8 mouse cellular contexts compared by ENCODE assay signal in genomic region chr17:64130356-64130755, GRCm38 (mm10).
DNase-seq lines count a peak whose midpoint lies in the region; ATAC-seq lines count a peak whose summit lies in the region.
"Had no signal": no experiment of that assay in that cellular context is flagged by ENCODE, and none has a peak within 500 bp of the region (broad histone marks: within the 10 kb centered on the region; RNA-seq: fewer than 3 reads in every experiment).

No protein-coding gene starts in this region.

- ATAC-seq in midbrain, embryonic 15.5 days (replicated peaks), result peak; percentile 60
- no peak for ATAC-seq in liver, embryonic 12.5 days

- H3K4me1 ChIP-seq in midbrain, embryonic 15.5 days, result peaks cover 4% of the 10 kb centered on the region; the same call in 1 of the 2 replicates
- H3K4me1 ChIP-seq in midbrain, embryonic 10.5 days, result no peaks in the 10 kb centered on the region; the same call in 1 of the 2 replicates
- H3K4me1 ChIP-seq in liver, embryonic 12.5 days, result no peaks in the 10 kb centered on the region

- no peak overlapping the region for H3K9ac ChIP-seq in midbrain, embryonic 15.5 days
- no peak overlapping the region for H3K9ac ChIP-seq in liver, embryonic 12.5 days
- H3K9ac ChIP-seq: neural tube, embryonic 13.5 days had no signal

- no peak overlapping the region for H3K4me2 ChIP-seq in midbrain, embryonic 15.5 days
- no peak overlapping the region for H3K4me2 ChIP-seq in liver, embryonic 12.5 days
- H3K4me2 ChIP-seq: neural tube, embryonic 13.5 days had no signal

- no peak overlapping the region for H3K27ac ChIP-seq in midbrain, embryonic 15.5 days
- no peak overlapping the region for H3K27ac ChIP-seq in midbrain, embryonic 10.5 days (replicated peaks)
- H3K27ac ChIP-seq in liver, embryonic 12.5 days, result no peak overlapping the region
- H3K27ac ChIP-seq: neural tube, embryonic 13.5 days had no signal

- WGBS in midbrain, embryonic 15.5 days, result 58% methylated on average over 3 of the region's 3 CpGs
- WGBS in midbrain, embryonic 10.5 days, result 88% methylated on average over 3 of the region's 3 CpGs
- 57% methylated on average over 3 of the region's 3 CpGs for WGBS in liver, embryonic 12.5 days (ENCODE audit: insufficient replicate concordance)

- no peak overlapping the region for H3K4me3 ChIP-seq in midbrain, embryonic 15.5 days
- no peak overlapping the region for H3K4me3 ChIP-seq in midbrain, embryonic 10.5 days
- H3K4me3 ChIP-seq in liver, embryonic 12.5 days, result no peak overlapping the region
- H3K4me3 ChIP-seq: neural tube, embryonic 13.5 days had no signal

- H3K27me3 ChIP-seq in midbrain, embryonic 15.5 days (replicated peaks), result no peaks in the 10 kb centered on the region
- H3K27me3 ChIP-seq in midbrain, embryonic 10.5 days (ENCODE audit: low read depth, poor library complexity, severe bottlenecking), result no peaks in the 10 kb centered on the region
- H3K27me3 ChIP-seq in liver, embryonic 12.5 days (replicated peaks), result no peaks in the 10 kb centered on the region
- H3K27me3 ChIP-seq: neural tube, embryonic 13.5 days had no signal

- H3K9me3 ChIP-seq in midbrain, embryonic 15.5 days, result no peaks in the 10 kb centered on the region
- no peaks in the 10 kb centered on the region for H3K9me3 ChIP-seq in midbrain, embryonic 10.5 days (replicated peaks)
- no peaks in the 10 kb centered on the region for H3K9me3 ChIP-seq in liver, embryonic 12.5 days (replicated peaks)
- H3K9me3 ChIP-seq: neural tube, embryonic 13.5 days had no signal

- H3K36me3 ChIP-seq in midbrain, embryonic 15.5 days (replicated peaks), result no peaks in the 10 kb centered on the region
- H3K36me3 ChIP-seq in midbrain, embryonic 10.5 days, result no peaks in the 10 kb centered on the region
- H3K36me3 ChIP-seq in liver, embryonic 12.5 days, result no peaks in the 10 kb centered on the region
- H3K36me3 ChIP-seq: neural tube, embryonic 13.5 days had no signal

- intact Hi-C loops in heart, postnatal 25 days (cut with DNase I), result no loop called here

- no peak for DNase-seq in midbrain, embryonic 10.5 days (ENCODE audit: low spot score)
- DNase-seq in cerebellum, postnatal 10 days, result peak; percentile 81 to 85
- DNase-seq in heart, postnatal 25 days (ENCODE audit: low spot score), result peak; percentile 10
- DNase-seq in lung, postnatal 10 days, result peak; percentile 35
- DNase-seq in urinary bladder, postnatal 36 days (ENCODE audit: low spot score in 2 of 2), result no peak

Comparison
In these comparisons a context has a peak if more than half of its experiments do, and no peak if none do; other contexts are left out.
1. DNase-seq: peak in cerebellum, postnatal 10 days (2 of 2), heart, postnatal 25 days (single experiment) and lung, postnatal 10 days (single experiment); none in midbrain, embryonic 10.5 days (single experiment) and urinary bladder, postnatal 36 days (0 of 2).